Mouse (Mus musculus) E14TG2a.4 (cell line): ENCODE measurements around the gene Gjc2.

Experiments
- CTCF ChIP-seq: conservative IDR thresholded peaks from 2 replicates; pipeline ENCODE4 v1.5.1; 2014; ENCODE audit warnings: low read length
- POU5F1 ChIP-seq: IDR thresholded peaks from 2 replicates; pipeline ENCODE4 v1.6.1; 2014; ENCODE audit warnings: low read length, borderline replicate concordance

GRCm38 (mm10) chr11:59225167-59225566 is 42.2 kb upstream of the Gjc2 start:
- no peak for TF ChIP-seq CTCF
- no peak for TF ChIP-seq POU5F1
